Mouse (Mus musculus): ENCODE measurements around the gene Zfp664.

- TF ChIP-seq E2F4 (IDR thresholded peaks at IDR 0.05; ENCODE audit: insufficient read depth) (no peak), POLR2A (IDR thresholded peaks at IDR 0.05; ENCODE audit: insufficient read length, low read depth) (peak; percentile 76), CEBPB (IDR thresholded peaks at IDR 0.05; ENCODE audit: insufficient read depth, poor library complexity, severe bottlenecking) (no peak), POLR2AphosphoS2 (IDR thresholded peaks at IDR 0.05; ENCODE audit: insufficient read length, low read depth) (peak; percentile 71)
Measured at GRCm38 (mm10) chr5:124862013-124862866, at the start of gene Zfp664, which contains the start of gene Ccdc92.
